Mouse (Mus musculus): ENCODE measurements around the gene Wrap73.
A peak's percentile ranks its signal among the peaks of the same experiment; 100 is the strongest.

Wrap73 gene

GRCm38 (mm10) chr4:154181001-154181400 lies 38.8 kb downstream of the Wrap73 start:
- no peak for DNase-seq (ENCODE audit: low read depth in 2 of 2, low spot score in 2 of 2)

- DNase-seq (ENCODE audit: low read depth in 2 of 2, low spot score in 2 of 2), result no peak
Observed at GRCm38 (mm10) chr4:154183566-154183965, 41.4 kb downstream of the Wrap73 start.

GRCm38 (mm10) chr4:154185001-154185400 lies 42.8 kb downstream of the Wrap73 start:
- no peak for DNase-seq (ENCODE audit: low read depth in 2 of 2, low spot score in 2 of 2)

DNA sequence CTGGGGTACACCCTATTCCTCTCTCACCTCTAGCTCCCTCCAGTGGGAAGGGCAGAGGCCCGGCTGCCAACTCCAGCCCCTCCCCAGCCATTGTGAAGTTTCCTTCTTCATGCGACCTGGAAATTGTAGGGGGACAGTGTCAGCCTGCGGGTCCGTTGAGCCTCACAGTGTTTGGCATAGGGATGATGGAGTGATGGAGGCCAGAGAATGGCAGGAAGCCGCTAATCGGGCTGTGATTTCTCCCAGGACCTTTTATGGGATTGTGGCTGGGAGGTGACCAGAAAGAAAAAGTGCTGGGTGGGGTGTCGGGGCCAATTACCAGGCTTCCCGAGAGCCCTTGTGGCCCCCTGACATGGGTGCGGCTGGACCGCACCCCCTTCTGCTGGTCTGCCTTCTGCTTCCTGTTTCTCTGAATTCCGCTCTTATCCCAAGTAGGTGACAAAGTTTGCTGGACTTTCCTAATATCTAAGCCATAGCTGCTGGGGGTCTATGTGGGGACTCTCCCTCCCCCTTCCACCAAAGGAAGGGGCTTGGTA lies 43.9 kb downstream of the Wrap73 start:
- no peak for DNase-seq (ENCODE audit: low read depth in 2 of 2, low spot score in 2 of 2)

DNA sequence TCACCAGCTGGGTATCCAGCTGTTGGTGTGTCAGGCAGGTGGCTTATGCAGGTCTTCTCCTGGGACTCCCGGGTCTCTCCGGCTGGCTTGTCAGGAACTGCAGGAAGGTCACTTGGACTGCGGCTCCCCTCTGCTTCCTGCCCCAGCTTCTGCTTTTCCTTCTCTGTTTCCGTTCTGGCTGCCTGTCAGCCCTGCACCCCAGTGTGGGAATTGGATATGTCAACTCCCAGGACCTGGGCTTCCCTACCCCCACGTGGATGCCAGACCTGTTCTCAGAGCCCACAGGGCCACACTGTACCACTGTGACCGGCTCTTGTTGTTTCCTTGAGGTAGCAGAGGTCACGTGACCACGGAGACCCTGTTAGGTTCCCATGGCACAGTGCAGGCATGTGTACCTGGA lies 46.8 kb downstream of the Wrap73 start:
- no peak for DNase-seq (ENCODE audit: low read depth in 2 of 2, low spot score in 2 of 2)

DNA sequence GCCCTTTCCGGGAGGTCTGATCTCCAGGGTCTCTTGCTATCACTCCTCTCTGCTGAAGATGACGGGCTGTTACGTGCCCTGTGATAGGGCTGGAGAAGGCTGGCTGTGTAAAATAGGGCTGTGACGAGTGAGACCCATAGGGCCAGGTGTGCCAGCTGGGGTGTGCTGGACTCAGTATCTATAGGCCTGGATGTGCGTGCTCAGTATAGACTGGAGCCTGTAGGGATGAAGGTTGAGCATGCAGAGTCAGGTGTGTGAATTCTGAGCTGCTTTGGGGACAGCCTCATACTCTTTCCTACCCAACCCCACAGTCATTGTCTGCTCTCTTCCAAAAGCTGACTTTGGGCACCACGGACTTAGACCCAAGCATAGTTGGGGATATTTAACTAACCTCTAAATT lies 55.8 kb downstream of the Wrap73 start:
- no peak for DNase-seq (ENCODE audit: low read depth in 2 of 2, low spot score in 2 of 2)

DNA sequence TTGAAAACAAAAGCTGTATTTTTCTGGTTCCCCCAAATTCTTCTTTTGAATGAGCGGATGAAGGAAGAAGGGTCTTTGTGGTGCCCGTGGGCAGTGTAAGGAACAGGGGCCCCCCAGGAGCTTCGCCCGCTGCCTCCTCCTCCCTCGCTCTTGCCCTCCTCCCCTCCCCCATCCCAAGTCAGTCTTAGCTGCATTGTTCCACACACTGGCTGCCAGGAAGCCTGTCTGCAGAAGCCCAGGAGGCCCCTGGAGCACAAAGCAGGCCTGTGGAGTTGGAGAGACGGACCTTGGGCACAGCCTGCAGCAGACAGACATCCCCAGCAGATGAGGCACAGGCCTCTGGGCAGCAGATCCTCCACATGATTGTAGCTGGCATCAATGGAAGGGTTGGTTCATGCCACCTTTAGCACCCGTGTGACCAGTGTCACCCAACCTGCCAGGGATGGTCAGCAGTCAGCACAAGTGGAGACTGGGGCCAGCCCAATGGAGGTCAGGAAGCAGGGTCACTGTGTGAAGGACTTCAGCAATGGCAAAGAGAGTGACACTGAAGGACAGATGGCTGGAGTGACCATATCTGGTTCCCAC lies 56.3 kb downstream of the Wrap73 start:
- DNase-seq (ENCODE audit: low read depth in 2 of 2, low spot score in 2 of 2), result no peak

GRCm38 (mm10) chr4:154201511-154201910 lies 59.3 kb downstream of the Wrap73 start:
- DNase-seq (ENCODE audit: low read depth in 2 of 2, low spot score in 2 of 2), result no peak

DNA sequence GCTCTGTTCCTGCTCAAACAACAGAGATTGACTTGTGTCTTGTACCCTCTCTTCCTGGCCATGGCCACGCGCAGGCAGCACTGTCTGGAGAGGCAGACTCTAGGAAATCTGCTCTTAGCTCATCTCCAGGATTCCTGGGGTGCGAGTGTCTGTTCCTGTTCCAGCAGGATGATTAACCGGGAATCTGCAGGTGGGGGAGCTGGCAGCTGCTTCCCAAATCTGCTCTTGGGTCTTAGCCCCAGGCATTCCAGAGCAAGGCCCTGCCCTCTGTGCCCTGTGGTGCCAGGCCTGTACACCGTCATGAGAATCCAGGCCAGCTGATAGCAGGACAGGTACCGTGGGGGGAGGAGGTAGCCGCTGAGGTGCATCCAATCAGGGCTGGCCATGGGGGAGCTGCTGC lies 62.4 kb downstream of the Wrap73 start:
- no peak for DNase-seq (ENCODE audit: low read depth in 2 of 2, low spot score in 2 of 2)

- no peak for DNase-seq (ENCODE audit: low read depth in 2 of 2, low spot score in 2 of 2)
Observed at GRCm38 (mm10) chr4:154205392-154205791, 63.2 kb downstream of the Wrap73 start.

DNA sequence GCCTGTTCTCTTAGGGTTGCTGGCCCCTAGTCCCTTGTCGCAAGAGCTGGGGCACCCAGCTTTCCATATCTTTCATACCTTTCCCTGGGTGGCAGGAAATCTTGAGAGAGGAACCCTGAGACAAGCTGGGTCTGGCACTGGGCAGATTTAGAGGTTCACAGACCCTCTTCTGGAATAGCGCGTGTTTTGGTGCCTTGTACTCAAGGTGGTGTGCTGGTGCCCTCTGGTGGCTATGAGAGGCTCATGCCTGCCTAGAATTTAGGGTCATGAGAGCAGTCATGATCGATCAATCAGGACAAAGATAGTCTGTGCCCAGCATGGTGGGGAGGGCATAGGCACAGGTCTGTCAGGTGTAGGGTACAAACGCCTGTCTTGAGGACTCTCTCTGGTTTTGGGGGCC lies 65.1 kb downstream of the Wrap73 start:
- DNase-seq (ENCODE audit: low read depth in 2 of 2, low spot score in 2 of 2), result peak; percentile 27 to 31

DNA sequence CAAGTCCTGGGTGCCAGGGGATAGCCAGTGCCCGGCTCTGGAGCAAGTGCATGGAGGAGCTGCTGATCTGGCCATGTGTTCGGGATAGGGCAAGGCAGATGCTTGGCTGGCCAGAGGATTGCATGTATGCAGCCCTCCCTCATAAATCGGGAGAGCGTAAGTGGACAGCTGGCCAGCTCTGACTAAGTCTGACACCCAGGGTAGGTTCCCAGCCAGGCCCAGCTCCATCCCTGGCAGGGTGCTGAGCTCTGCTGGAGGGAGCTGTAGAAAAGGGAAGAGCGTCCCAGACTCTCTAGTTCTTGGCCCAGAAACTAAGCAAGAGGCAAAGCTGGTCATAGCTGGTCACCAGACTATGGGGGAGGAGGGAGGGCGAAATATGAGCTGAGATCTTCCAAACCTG lies 66.9 kb downstream of the Wrap73 start:
- no peak for DNase-seq (ENCODE audit: low read depth in 2 of 2, low spot score in 2 of 2)

GRCm38 (mm10) chr4:154209825-154210224 lies 67.7 kb downstream of the Wrap73 start:
- DNase-seq (ENCODE audit: low read depth in 2 of 2, low spot score in 2 of 2), result no peak

GRCm38 (mm10) chr4:154211459-154211858 lies 69.3 kb downstream of the Wrap73 start:
- no peak for DNase-seq (ENCODE audit: low read depth in 2 of 2, low spot score in 2 of 2)

- no peak for DNase-seq (ENCODE audit: low read depth in 2 of 2, low spot score in 2 of 2)
Observed at GRCm38 (mm10) chr4:154213586-154213985, 71.4 kb downstream of the Wrap73 start.

DNA sequence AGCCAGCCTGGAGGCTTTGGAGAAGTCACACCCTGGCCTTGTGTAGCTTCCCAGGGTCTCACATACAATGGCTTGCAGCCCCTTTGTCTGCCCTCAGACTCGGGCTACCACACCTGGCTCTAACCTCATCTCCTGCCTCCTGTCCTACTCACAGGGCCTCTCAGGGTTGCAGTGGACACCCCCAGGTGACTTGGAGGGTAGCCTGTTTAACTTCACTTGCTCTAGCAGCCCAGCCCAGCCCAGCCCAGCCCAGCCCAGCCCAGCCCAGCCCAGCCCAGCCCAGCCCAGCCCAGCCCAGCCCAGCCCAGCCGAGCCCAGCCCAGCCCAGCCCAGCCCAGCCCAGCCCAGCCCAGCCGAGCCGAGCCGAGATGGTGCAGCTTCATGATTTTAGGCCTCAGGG lies 71.9 kb downstream of the Wrap73 start:
- no peak for DNase-seq (ENCODE audit: low read depth in 2 of 2, low spot score in 2 of 2)

Data from CD8-positive naive resting alpha-beta T cell, adult 2 months (primary cell).